Mouse (Mus musculus): ENCODE data around the gene Hmgcs2.
A peak's percentile ranks its signal among the peaks of the same experiment; 100 is the strongest.

Hmgcs2 gene

GRCm38 (mm10) chr3:98280204-98280932 lies at the start of gene Hmgcs2:
Gene Hmgcs2, plus strand, starts transcription at chr3:98280435.
- peak; percentile 62 for DNase-seq

- DNase-seq, result no peak
These were observed 46.7 kb upstream of the Hmgcs2 start for GRCm38 (mm10) chr3:98233504-98233903.

GRCm38 (mm10) chr3:98236266-98236665 lies 44.0 kb upstream of the Hmgcs2 start:
- DNase-seq, result no peak

- no peak for DNase-seq
These were observed 43.0 kb upstream of the Hmgcs2 start for GRCm38 (mm10) chr3:98237240-98237639.

- no peak for DNase-seq
These were observed 42.1 kb upstream of the Hmgcs2 start for GRCm38 (mm10) chr3:98238150-98238549.

GRCm38 (mm10) chr3:98242051-98242450 lies 38.2 kb upstream of the Hmgcs2 start:
- DNase-seq, result no peak

- DNase-seq, result no peak
These were observed 37.7 kb upstream of the Hmgcs2 start for GRCm38 (mm10) chr3:98242458-98243037.

GRCm38 (mm10) chr3:98245892-98246291 lies 34.3 kb upstream of the Hmgcs2 start:
- no peak for DNase-seq

- no peak for DNase-seq
These were observed 33.1 kb upstream of the Hmgcs2 start for GRCm38 (mm10) chr3:98246985-98247751.

GRCm38 (mm10) chr3:98249378-98249777 lies 30.9 kb upstream of the Hmgcs2 start:
- DNase-seq, result no peak

GRCm38 (mm10) chr3:98249833-98250448 lies 30.3 kb upstream of the Hmgcs2 start:
- DNase-seq, result no peak

- DNase-seq, result no peak
These were observed 26.2 kb upstream of the Hmgcs2 start for GRCm38 (mm10) chr3:98254059-98254458.

GRCm38 (mm10) chr3:98254656-98255583 lies 25.3 kb upstream of the Hmgcs2 start:
- no peak for DNase-seq

- no peak for DNase-seq
These were observed 21.5 kb upstream of the Hmgcs2 start for GRCm38 (mm10) chr3:98258723-98259122.

GRCm38 (mm10) chr3:98259271-98259751 lies 20.9 kb upstream of the Hmgcs2 start:
- DNase-seq, result peak; percentile 55

GRCm38 (mm10) chr3:98260534-98260933 lies 19.7 kb upstream of the Hmgcs2 start:
- DNase-seq, result no peak

GRCm38 (mm10) chr3:98261415-98261814 lies 18.8 kb upstream of the Hmgcs2 start:
- DNase-seq, result no peak

- DNase-seq, result no peak
These were observed 18.1 kb upstream of the Hmgcs2 start for GRCm38 (mm10) chr3:98262133-98262532.

GRCm38 (mm10) chr3:98267249-98267651 lies 13.0 kb upstream of the Hmgcs2 start:
- peak; percentile 28 for DNase-seq

- DNase-seq, result peak; percentile 22
These were observed 6.4 kb upstream of the Hmgcs2 start for GRCm38 (mm10) chr3:98273623-98274398.

GRCm38 (mm10) chr3:98279682-98280081 lies 553 bp upstream of the Hmgcs2 start:
- DNase-seq, result no peak
